Mouse (Mus musculus) liver, embryonic 14.5 days (tissue): ENCODE results near the gene Postn.

ENCODE experiments used
- CTCF ChIP-seq: IDR thresholded peaks from 2 replicates; pipeline ENCODE4 v1.5.1; 2016; ENCODE audit warnings: antibody characterized with exemption, low read depth, control low read depth
- EP300 ChIP-seq: IDR thresholded peaks from 2 replicates; pipeline ENCODE4 v1.6.1; 2016; ENCODE audit warnings: antibody characterized with exemption, low read depth

DNA sequence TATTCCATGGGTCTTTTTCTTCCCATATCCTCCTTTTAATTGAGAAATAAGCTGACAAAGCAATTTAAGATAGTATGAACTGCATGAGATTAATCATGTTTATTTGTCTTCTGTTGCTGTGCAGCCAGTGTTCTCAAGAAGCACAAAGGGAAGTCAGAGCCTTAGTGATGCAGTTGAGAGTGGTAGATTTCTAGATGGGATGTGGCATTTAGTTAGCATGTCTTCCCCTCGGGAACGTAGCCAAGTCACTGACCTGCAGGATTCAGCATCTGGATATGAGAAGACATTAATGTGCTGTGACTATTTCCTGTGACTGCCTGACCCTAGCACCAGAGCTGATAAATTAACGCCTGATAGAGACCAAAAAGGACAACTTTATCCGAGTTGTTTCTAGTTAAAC is 19.1 kb downstream of the Postn start:
- no peak for TF ChIP-seq CTCF
- no peak for TF ChIP-seq EP300
